Mouse (Mus musculus) heart, embryonic 10.5 days (tissue): Measurements from ENCODE around the gene Cdh16. TPM values are rescaled to one million over a fixed set of nuclear protein-coding genes. Genes with fewer than 3 reads are reported as not detected.

Experiments
- DNase-seq: peaks from one replicate; pipeline ENCODE4 v3.0.0-alpha.2; 2017; ENCODE audit warnings: low spot score
- H3K27ac ChIP-seq: fragments of 300-500 bp; sonication (generic); 2 replicates; pipeline ENCODE4 v1.5.1; 2016; ENCODE audit warnings: mild to moderate bottlenecking
- H3K27me3 ChIP-seq: fragments of 300-500 bp; sonication (generic); 2 replicates; pipeline ENCODE4 v1.6.1; 2016; ENCODE audit warnings: mild to moderate bottlenecking; ENCODE audit not compliant: poor library complexity, insufficient read depth, severe bottlenecking
- H3K36me3 ChIP-seq: fragments of 300-500 bp; sonication (generic); 2 replicates; pipeline ENCODE4 v1.6.1; 2016; ENCODE audit warnings: mild to moderate bottlenecking, moderate library complexity
- H3K4me1 ChIP-seq: fragments of 300-500 bp; sonication (generic); 2 replicates; pipeline ENCODE4 v1.6.1; 2016; ENCODE audit warnings: mild to moderate bottlenecking
- H3K4me3 ChIP-seq: fragments of 300-500 bp; sonication (generic); 2 replicates; pipeline ENCODE4 v1.5.1; 2016; ENCODE audit warnings: mild to moderate bottlenecking, moderate library complexity
- H3K9me3 ChIP-seq: fragments of 300-500 bp; sonication (generic); 2 replicates; pipeline ENCODE4 v1.6.1; 2016; ENCODE audit warnings: mild to moderate bottlenecking, moderate library complexity
- WGBS: fragments of 180-500 bp; shearing (Covaris S2); methylation state at CpG from one replicate; pipeline ENCODE4 v1.1.7; 2016; 5-methylcytosine and 5-hydroxymethylcytosine counted together
- polyA plus RNA-seq: library from polyadenylated mRNA; unstranded; fragments of >200 nt; fragmentation: Nextera tagmentation; extraction: Ambion mirVana; gene quantifications from 2 replicates; pipeline ENCODE4 v1.2.1, GENCODE M21; 2016

Cdh16 gene
- polyA plus RNA-seq, 1 experiment from 2014 or later: 8.0 TPM

DNA sequence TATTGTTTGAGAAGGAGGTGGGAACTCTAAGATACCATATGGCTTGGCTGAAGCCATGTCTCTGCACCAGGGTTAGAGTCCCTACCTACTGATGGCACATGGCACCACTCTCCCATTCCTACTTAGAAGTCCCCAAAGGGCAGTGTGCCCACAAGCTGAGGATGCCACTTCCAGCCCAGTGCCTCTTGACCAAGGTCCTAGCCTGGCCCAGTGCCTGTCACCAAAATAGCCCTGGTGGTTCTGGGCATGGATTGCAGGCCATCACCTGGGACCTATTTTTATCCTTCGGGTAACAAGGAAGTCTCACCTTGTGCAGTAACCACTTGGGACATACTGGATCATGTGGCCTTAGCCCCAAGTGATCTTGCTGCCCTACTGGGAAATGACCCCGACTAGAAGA, 16.3 kb downstream of the Cdh16 start:
- Histone ChIP-seq H3K36me3 (no peaks in the 10 kb centered on the region), H3K4me1 (peaks cover 85% of the 10 kb centered on the region), H3K4me3 (0 out of 2 replicates have a peak overlapping the region, but pooled peaks have one; percentile 41), H3K9me3 (no peaks in the 10 kb centered on the region), H3K27me3 (no peaks in the 10 kb centered on the region), H3K27ac (peak overlapping the region; percentile 92)
- no peak for DNase-seq
- 58% methylated on average over 2 of the region's 2 CpGs for WGBS

- H3K4me3 ChIP-seq: no peak overlapping the region
- no peaks in the 10 kb centered on the region for H3K36me3 ChIP-seq
- 27% methylated on average over 6 of the region's 6 CpGs for WGBS
- H3K27me3 ChIP-seq: no peaks in the 10 kb centered on the region
- H3K27ac ChIP-seq: peak overlapping the region; percentile 92
- H3K4me1 ChIP-seq: peaks cover 83% of the 10 kb centered on the region
- H3K9me3 ChIP-seq: no peaks in the 10 kb centered on the region
- DNase-seq: peak; percentile 91
Observed at GRCm38 (mm10) chr8:104606329-104606728, 17.9 kb downstream of the Cdh16 start.

GRCm38 (mm10) chr8:104603245-104603593, 21.0 kb downstream of the Cdh16 start:
- peak overlapping the region; percentile 50; the same call in 1 of the 2 replicates for H3K4me3 ChIP-seq
- peaks cover 59% of the 10 kb centered on the region for H3K4me1 ChIP-seq
- no peaks in the 10 kb centered on the region for H3K36me3 ChIP-seq
- H3K27ac ChIP-seq: peak overlapping the region; percentile 92
- no peaks in the 10 kb centered on the region for H3K9me3 ChIP-seq
- no peaks in the 10 kb centered on the region for H3K27me3 ChIP-seq
- DNase-seq: no peak
- WGBS: 34% methylated on average over 4 of the region's 4 CpGs

DNA sequence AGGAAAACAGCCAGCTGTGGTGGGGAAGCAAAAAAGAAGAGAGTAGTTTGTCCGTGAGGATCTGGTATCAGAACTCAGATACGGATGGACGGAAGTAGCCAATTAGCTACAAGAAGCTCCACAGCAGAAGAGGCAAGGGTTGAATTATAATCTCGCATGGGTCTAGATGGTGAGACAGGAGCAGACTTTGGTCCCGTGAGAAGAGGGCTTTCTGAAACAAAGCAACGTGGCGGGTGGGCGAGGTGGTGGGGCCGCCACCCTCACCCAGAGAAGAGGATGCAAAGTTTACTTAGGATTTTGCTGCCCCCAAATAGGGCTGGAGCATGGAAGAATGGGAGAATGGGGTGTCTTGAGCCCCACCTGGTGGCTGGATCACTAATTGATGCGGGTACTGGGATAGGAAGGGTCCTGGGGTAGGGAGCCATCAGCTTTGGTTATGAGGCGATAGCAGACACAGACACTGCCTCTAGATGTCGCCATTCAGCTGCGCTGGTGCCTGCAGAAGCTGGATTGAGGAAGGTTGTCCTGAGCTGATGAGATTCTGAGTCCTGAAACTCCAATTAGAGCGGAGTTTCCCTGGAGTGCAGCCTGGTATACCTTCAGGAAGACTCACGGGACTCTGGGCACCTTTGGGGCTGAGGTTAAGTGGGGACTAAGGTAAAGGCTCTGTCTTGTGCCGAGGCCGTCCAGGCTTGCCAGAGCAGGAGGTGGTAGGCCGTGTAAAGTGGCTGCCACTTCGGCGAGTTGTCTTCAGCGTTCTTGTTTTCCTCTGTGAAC, 21.5 kb downstream of the Cdh16 start:
- Histone ChIP-seq H3K27ac (peak overlapping the region; percentile 92), H3K36me3 (no peaks in the 10 kb centered on the region), H3K4me1 (peaks cover 54% of the 10 kb centered on the region), H3K4me3 (peak overlapping the region; percentile 50), H3K27me3 (no peaks in the 10 kb centered on the region), H3K9me3 (no peaks in the 10 kb centered on the region)
- 17% methylated on average over 21 of the region's 21 CpGs for WGBS
- DNase-seq: peak; percentile 94

DNA sequence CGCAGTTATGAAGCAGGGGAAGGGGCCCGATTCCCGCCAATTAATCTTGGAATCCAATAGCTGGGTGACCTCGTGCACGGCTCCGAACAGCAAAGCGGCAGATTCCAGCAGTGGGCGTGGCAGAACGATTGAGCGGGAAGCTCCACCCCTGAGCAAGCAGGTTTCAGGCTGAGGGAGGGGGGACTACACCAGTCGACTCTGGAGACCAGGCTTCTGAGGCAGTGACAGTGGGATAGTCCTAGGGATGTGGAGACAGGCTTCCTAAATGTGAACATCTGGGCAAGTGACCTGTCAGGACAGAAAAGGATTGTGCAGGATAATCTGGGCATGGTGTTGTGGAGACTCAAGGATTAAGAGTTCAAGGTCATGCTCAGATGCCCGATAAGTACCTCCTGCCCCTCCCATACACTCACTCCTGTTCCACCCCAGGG, 22.2 kb downstream of the Cdh16 start:
- Histone ChIP-seq H3K27me3 (no peaks in the 10 kb centered on the region), H3K36me3 (no peaks in the 10 kb centered on the region), H3K4me1 (peaks cover 47% of the 10 kb centered on the region), H3K9me3 (no peaks in the 10 kb centered on the region), H3K27ac (peak overlapping the region; percentile 92), H3K4me3 (peak overlapping the region; percentile 50)
- DNase-seq: no peak
- under 1% methylated on average over 12 of the region's 12 CpGs for WGBS

GRCm38 (mm10) chr8:104601386-104601785, 22.8 kb downstream of the Cdh16 start:
- peak overlapping the region; percentile 50 for H3K4me3 ChIP-seq
- H3K27me3 ChIP-seq: no peaks in the 10 kb centered on the region
- H3K4me1 ChIP-seq: peaks cover 41% of the 10 kb centered on the region
- no peaks in the 10 kb centered on the region for H3K9me3 ChIP-seq
- no peak for DNase-seq
- H3K36me3 ChIP-seq: peaks cover 4% of the 10 kb centered on the region; the same call in 1 of the 2 replicates
- peak overlapping the region; percentile 92 for H3K27ac ChIP-seq
- 27% methylated on average over 7 of the region's 7 CpGs for WGBS

GRCm38 (mm10) chr8:104598496-104598895, 25.7 kb downstream of the Cdh16 start:
- no peaks in the 10 kb centered on the region for H3K27me3 ChIP-seq
- WGBS: 68% methylated on average over 6 of the region's 6 CpGs
- H3K4me1 ChIP-seq: peaks cover 21% of the 10 kb centered on the region
- H3K36me3 ChIP-seq: peaks cover 28% of the 10 kb centered on the region
- no peak overlapping the region for H3K27ac ChIP-seq
- no peaks in the 10 kb centered on the region for H3K9me3 ChIP-seq
- no peak overlapping the region for H3K4me3 ChIP-seq
- DNase-seq: no peak

DNA sequence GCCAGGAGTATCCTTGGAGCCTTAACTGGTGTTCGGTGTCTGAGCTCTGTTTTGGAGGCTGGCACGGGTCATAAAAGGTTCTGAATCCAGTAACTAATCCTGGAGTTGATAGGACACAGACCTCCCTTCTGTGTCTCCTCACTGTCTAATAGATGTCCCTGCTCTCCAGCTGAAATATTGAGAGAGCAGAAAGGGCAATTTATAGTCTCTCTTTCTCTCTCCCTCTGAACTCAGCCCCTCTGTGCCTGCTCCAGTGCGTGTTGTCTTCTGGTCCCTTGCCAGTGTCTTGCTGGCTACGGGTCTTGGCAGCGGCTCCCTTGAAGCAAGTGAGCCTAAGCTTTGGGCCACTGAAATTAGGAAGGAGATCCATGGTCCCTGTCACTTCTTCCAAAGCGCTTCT, 26.5 kb downstream of the Cdh16 start:
- 82% methylated on average over 6 of the region's 6 CpGs for WGBS
- H3K36me3 ChIP-seq: peaks cover 30% of the 10 kb centered on the region
- H3K27ac ChIP-seq: no peak overlapping the region
- no peaks in the 10 kb centered on the region for H3K27me3 ChIP-seq
- no peak for DNase-seq
- peaks cover 13% of the 10 kb centered on the region for H3K4me1 ChIP-seq
- H3K4me3 ChIP-seq: no peak overlapping the region
- no peaks in the 10 kb centered on the region for H3K9me3 ChIP-seq

- Histone ChIP-seq H3K4me3 (no peak overlapping the region), H3K27ac (no peak overlapping the region), H3K36me3 (peaks cover 30% of the 10 kb centered on the region), H3K4me1 (peaks cover 11% of the 10 kb centered on the region), H3K27me3 (no peaks in the 10 kb centered on the region), H3K9me3 (no peaks in the 10 kb centered on the region)
- DNase-seq: no peak
- 86% methylated on average over 21 of the region's 21 CpGs for WGBS
Observed at GRCm38 (mm10) chr8:104595773-104596536, 28.2 kb downstream of the Cdh16 start.

DNA sequence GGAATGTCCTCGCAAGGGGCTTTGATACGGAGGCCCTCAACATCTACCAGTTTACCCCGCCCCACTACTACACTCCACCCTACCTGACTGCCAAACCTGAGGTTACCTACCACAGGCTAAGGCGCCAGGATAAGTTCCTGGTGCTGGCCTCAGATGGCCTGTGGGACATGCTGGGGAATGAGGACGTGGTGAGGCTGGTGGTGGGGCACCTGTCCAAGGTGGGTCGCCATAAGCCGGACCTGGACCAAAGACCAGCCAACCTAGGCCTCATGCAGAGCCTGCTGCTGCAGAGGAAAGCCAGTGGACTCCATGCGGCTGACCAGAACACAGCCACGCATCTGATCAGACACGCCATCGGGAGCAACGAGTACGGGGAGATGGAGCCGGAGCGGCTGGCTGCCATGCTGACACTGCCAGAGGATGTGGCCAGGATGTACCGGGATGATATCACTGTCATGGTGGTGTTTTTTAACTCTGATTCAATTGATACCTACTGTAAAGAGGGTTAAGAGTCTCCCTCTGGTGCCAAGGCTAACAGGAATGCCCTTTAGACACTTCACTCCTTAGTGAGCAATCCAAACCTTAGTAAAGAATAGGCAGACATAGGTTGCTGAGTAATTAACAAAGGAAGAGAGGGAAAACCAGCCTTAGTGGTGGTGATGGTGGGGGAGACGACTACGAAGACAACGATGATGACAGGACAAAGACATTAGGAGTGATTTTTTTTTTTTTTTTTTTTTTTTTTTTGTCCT, 29.4 kb downstream of the Cdh16 start:
- Histone ChIP-seq H3K27ac (no peak overlapping the region), H3K4me1 (peaks cover 14% of the 10 kb centered on the region), H3K4me3 (no peak overlapping the region), H3K36me3 (peaks cover 30% of the 10 kb centered on the region), H3K27me3 (no peaks in the 10 kb centered on the region), H3K9me3 (no peaks in the 10 kb centered on the region)
- DNase-seq: no peak
- 92% methylated on average over 19 of the region's 19 CpGs for WGBS

DNA sequence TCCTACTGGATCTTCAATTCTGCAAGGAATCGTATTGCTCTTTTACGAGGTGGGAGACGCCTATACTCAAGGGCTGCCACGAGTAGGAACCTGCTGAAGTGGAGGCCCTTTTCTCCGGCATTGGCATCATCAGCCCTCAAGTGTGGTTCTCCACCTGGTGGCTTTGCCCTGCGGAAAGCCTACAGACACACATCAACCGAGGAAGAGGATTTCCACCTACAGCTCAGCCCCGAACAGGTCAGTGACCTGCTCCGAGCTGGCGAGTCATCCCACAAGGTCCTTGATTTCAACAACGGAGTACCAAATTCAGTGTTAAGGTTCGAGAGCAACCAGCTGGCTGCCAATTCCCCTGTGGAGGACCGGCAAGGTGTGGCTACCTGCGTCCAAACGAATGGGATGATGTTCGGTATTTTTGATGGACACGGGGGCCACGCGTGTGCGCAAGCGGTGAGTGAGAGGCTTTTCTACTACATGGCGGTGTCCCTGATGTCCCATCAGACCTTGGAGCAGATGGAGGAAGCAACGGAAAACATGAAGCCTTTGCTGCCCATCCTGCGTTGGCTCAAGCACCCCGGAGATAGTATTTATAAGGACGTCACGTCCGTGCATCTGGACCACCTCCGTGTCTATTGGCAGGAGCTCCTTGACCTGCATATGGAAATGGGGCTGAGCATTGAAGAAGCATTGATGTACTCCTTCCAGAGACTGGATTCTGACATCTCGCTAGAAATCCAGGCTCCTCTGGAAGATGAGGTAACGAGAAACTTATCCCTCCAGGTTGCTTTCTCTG, 30.5 kb downstream of the Cdh16 start:
- no peak overlapping the region for H3K4me3 ChIP-seq
- H3K9me3 ChIP-seq: no peaks in the 10 kb centered on the region
- no peaks in the 10 kb centered on the region for H3K27me3 ChIP-seq
- peaks cover 30% of the 10 kb centered on the region for H3K36me3 ChIP-seq
- H3K4me1 ChIP-seq: peaks cover 14% of the 10 kb centered on the region
- H3K27ac ChIP-seq: no peak overlapping the region
- DNase-seq: no peak
- 93% methylated on average over 31 of the region's 31 CpGs for WGBS

DNA sequence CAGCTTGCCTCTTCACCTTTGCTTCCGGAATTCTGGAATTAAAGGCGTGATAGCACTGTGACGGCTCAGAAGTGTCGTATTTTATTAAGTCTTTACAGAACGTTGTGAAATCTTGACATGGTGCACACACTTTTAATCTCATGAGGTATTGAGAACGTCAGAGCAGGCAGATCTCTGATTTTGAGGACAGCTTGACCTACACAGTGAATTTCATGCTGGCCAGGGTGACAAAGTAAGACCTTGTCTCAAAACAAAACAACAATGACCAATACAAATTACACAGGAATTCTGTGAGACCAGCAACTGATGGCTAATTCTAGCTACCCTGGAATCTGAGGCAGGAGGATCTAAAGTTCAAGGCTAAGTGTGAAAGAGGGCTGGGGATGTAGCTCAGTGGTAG, 31.6 kb downstream of the Cdh16 start:
- no peak for DNase-seq
- Histone ChIP-seq H3K27ac (no peak overlapping the region), H3K4me3 (peak overlapping the region; percentile 75), H3K9me3 (no peaks in the 10 kb centered on the region), H3K27me3 (no peaks in the 10 kb centered on the region), H3K36me3 (peaks cover 30% of the 10 kb centered on the region), H3K4me1 (peaks cover 14% of the 10 kb centered on the region)
- WGBS: 74% methylated on average over 6 of the region's 6 CpGs
